Mouse (Mus musculus) mouse embryonic stem cell (cell line): ENCODE results near the gene Sec22c.

Experiments
- in situ Hi-C, 2 experiments: fragments of 300-500 bp; cut with MboI; formaldehyde crosslinking; loops; 1 replicate in 1 of 2; 3 replicates in 1 of 2; pipeline ENCODE4 v1.14.3; 2019 to 2020; ENCODE audit warnings: low sequenced_read_pairs in 2 of 2, low pct_unique_long_range_greater_than_20kb in 1 of 2, mixed read lengths in 1 of 2; ENCODE audit not compliant: unreplicated experiment in 1 of 2

Gene Sec22c

DNA sequence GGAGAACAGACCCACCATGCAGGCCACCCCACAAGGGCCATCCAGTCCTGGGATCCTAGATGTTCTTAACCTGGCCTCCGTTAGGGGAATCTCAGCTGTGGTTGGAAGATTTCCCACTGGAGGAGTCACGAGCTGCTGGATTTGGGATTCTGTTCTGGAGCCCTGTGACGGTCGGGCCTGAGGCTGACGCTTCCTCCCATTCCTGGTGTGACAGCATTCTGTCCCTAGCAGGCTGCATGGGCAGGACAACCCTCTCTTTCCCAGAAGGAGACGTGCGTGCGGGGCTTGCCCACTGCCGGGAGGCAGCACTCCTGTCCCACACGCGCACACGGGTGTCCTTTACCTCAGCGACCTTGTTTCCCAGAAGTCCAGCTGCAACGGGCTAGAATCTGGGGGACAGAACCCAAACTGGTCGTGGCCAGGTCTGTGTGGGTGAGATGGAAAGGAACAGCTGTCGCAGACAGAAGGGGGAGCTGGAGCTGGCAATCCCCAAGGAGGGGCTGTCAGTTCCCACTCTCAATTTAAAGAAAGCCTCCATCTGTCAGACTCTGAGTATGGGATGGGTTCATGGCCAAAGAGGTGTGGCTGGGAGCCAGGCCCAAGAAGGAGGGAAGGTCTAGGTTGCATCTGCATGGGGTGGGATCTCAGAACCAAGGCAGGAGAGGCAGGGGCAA is 38.2 kb downstream of the Sec22c start:
- in situ Hi-C loops = no loop called here

DNA sequence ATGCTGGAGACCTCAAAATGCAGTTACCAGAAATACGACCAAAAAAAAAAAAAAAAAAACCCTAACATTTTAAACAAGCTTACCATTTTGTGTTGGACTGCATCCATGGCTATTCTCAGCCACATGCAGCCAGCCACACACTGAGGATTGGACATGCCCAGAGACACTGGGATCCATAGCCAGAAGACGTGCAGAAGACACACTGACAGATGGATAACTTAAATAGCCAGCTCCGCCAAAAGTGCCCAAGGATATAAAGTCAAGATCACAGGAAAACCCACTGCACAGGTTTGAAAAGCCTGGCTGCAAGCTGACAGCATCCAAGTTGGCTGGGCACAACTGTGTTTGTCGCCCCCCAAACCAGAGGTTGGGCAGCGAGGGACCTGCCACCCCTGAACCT is 41.2 kb downstream of the Sec22c start:
- in situ Hi-C loops = no loop called here

DNA sequence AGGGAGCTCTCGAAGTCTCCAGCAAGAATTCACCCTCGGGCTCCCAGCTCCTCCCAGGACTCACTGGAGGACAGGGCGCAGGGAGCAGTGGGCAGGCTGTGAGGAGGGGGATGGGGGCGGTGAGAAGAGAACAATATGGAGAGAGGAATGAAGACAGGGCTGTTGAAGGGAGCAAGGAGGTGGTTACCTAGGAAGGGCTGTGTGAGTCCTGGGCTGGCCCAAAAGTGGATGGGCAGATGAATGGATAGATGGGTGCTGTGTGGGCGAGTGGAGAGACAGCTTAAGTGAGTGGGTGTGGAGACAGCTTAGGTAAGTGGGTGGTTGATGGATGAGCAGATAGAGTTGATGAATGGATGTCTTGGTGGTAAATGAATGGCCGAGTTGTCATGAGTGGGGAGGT is 41.8 kb downstream of the Sec22c start:
- in situ Hi-C loops = no loop called here

DNA sequence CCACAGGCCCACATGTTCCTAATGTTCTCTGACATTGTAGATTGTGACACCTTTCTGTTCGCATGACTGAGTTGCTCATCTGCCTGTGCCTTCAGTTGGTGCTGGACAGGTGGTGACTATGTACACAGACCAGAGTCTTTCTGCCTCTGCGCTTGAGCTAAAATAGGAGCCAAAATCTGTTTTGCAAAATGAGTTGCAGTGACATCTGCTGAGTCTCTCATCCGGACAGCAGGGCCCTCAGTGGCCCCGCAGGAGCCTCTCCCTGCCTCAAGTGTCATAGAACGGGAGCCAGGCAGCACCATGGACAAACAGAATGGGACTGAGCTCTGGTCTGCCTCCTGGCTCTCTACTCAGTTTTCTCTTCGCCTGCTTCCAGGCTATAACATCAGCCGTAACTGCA is 45.5 kb downstream of the Sec22c start:
- in situ Hi-C loops = no loop called here

DNA sequence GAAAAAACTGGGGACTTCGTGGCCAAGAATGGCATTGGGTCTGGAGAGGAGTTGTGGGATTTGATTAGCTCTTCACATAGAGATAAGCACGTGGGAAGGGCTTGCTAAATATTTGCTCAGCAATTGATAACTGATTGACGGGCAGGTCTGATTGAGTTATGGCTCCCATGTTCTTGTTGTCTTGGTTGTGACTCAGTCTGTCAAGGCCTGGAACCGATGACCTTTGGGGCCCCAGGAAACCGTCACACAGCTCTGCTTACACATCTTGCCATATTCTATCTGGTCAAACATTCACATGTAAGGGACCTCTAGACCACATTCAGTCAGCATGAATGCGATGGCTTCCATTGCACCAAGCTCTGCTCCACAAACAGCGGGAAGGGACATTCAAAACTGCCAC is 47.0 kb downstream of the Sec22c start:
- in situ Hi-C loops = no loop called here

DNA sequence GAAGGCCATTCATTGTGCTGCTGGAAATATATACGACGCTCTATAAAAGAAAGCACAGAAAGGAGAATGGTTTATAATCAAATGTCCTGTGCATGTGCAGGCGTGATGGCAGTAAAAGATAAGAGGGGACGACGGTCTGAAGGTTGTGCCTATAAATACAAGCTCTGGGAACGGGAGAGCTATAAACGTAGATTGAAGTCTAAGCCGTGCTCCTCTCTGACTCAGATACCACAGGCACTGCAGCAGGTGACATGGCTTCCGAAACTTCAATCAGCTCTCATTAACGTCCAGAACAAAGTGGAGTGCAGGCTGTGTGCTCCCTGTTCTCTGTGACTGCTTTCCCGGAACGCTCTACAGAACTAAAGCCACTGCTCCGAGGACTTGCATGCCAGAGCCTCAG is 48.1 kb downstream of the Sec22c start:
- in situ Hi-C loops = no loop called here

DNA sequence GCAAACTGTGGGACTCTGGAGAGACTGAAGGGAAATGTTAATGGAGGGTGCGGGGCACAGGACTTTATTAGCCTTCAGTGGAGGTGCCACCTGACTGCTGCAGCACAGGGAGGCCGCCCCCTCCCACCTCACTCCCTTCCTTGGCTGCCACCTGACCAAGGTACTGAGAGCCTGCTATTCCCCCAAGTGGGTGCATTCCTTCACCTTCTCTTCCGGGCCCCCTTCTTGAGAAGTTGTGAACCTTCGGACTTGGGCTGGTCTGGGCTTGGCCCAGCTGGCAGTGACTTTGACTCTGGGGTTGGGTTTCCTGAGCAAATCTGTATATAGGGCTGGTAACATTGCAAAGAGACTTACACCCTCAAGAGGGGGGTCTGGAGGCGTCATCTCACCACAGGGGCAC is 49.0 kb downstream of the Sec22c start:
- in situ Hi-C loops = no loop called here

DNA sequence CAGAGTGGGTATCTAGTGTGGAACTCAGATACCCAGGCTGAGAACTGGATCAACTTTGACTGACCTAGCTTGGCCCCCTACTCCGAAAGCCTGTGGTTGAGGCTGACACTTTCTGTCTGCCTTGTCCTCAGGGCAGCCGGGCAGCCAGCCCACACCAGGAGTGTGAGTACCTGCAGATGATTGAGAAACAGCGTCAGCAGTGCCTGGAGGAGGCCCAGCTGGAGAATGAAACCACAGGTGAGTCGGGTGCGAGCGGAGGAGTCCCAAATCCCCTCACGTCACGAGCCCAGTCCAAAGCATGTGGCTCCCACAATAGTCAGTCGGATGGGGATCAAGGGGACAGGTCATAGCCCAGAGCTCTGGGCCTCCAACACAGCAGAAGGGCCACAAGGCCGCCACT is 51.6 kb downstream of the Sec22c start:
- in situ Hi-C loops = no loop called here

DNA sequence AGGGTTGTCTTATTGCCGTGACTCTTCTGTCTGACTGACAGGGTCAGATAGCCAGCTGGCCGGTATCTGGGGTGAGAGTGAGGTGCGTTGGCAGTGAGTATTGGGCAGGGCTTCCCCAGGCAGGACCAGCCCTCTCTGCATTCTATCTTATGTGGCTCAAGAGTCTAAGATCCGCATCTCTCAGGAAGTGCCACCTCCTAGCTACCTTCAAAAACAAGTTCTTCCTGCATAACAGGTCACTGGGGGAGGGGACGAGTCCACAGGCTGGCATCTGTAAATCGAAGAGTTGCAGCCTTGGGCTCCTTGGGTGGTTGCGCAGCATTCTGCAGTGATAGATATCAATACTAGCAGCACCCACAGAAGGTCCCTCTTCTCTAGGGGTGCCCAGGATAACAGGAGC is 58.3 kb downstream of the Sec22c start:
- in situ Hi-C loops = no loop called here

DNA sequence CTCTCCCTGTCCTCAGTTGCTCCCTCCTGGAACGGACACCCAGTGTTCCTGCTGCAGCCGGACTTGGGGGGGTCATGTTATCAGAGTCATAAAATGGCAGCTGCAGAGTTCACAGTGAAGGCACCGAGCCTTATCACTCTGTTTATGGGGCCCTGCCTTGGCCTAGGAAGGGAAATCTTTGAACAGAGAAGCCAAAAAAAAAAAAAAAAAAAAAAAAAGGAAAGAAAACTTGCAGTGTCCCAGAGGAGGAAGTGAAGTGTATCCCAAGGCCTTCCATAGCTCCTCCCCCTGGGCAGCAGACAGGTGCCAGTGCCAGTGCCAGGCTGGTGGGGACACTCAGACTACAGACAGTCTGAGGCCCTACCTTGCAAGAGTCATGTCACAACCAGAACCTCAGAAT is 60.4 kb downstream of the Sec22c start:
- in situ Hi-C loops = no loop called here

DNA sequence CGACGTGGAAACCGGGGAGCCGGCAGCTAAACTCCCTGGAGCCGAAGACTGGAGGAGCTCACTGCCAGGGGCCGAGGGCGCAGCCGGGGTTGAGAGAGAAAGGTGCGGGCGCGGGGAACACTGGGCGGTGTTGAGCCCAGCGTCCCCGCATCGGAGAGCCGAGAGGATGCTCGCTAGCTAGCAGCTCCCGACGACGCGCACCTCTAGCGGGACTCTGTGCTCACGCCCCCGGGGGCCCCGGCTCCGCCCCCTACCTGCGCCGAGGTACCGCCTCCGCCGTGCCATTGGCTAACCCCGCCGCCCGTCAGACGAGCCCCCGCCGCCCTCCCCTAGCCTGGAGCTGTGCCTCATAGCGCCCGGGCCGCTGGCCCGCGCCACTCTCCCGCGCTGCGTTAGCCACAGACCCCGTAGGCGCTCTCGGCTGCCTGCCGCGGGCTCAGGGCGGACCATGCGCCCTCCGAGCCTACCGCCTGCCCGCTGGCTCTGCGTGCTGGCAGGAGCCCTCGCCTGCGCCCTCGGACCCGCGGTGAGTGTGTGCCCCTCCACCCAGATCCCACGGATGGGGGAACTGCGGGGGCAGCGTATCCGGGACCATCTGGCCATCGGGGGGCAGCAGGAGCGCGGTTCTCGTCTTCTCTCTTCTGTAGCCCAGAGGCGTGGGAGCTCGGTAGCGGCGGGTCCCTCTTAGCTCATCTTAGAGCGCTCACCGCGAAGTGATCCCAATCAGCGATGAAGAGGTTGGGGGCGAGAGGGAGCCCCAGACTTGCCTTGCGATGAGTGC is 62.7 kb downstream of the Sec22c start, which contains the start of gene Vipr1:
Gene Vipr1, plus strand, starts transcription at position 316 of the 781 bp plus-strand sequence.
- in situ Hi-C loops = no loop called here

DNA sequence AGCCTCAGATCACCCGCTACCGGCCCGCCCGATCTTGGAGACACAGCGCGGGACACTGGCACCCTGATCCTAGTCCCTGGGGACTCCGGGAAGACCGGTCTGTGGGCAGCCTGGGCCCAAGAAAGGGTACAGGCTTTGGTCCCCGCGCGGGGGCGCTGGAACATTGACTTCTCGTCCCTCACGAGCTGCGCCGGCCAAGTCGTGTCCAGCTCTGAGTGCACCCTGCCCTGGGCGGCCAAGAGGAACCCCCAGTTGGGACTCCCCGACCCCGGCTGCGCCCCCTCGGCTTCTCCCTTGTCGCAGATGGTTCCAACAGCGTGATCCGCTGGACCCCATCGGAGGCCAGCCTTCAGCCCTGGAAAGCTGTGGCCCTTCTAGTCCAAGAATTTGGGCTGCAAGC is 63.3 kb downstream of the Sec22c start, which contains the start of gene Lyzl4:
Gene Lyzl4, minus strand, starts transcription at position 96 of the 400 bp plus-strand sequence.
- in situ Hi-C loops = no loop called here

DNA sequence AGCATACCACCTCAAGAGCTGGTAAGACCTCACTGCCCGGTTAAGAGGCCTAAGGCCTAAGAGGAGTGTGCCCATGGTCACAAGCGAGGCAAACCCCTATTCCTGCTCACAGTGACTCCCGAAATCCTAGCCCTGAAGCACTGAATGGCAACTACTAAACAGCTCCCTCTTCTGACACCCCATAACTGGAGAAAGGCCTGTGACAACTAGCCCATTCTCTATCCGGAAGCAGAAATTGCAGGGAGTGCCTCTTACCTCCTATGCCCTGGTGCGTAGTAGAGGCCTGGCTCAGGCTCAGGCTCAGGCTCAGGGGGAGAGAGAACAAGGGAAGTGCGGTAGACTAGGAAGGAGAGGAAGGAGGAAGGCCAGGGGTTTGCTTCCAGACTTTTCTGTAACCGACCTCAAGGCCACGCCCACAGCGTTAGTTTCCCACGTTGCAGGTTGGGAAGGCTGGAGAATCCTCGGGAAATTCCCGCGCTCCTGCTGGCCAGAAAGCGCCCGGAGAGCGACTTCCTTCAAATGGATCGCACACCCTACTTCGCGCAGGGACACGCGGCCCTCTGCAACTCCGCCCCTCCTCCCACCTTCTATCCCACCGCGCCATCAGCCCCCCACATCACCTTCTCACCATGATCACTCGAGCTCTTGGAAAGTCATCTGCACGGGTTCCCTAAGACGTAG is 63.9 kb downstream of the Sec22c start:
- in situ Hi-C loops = no loop called here

DNA sequence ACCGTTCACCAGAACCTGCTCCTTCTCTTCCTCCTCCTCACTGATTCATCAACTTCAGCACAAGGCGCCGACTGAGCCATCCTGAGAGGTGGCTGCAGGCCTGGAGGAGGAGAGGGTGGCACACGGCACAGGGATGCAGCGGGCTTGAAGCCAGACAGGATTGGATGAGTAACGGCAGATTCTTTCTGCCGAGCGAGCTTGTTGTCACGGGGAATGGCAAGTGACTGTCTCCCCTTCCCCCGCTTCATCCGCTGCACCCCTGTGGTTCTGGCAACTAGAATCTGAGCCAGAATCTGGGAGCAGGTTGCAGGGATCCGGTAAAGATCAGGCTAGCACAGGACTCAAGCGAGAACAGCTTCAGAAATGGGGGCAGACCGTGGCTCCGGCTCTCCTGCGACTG is 65.5 kb downstream of the Sec22c start:
- in situ Hi-C loops = no loop called here

DNA sequence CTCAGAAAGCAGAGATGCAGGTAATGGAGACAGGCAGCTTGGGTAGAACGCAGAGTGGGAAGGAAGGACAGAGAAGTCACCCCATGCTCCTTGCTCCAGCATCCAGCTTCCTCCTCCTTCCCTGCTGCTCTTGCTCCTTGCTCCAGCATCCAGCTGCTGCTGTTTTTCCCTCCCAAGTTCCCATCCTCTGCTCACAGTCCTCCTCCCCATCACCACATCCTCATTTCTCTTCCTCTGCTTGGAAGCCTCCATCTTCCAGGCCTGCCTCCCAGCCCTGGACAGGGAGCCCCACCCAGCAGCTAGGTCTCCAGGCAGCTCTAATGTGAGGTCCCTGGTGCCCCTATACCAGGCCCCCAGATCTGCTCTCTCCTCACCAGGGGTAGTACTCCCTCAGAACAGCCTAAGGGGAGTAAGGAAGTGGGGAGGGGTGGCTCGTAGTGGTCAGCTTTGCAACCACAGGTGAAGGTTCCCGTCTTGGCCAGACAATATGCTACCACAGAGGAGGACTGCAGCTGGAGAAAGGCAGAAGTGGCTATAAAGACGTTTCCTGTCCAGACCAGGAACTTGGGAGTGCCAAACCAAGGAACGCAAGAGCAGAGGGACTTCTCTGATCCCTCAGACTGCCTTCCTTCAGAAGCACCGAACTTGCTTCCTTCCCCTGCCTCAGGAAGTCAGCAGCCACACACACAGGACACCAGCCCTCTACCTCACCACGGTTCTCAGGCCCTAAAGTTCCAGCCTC is 69.3 kb downstream of the Sec22c start:
- in situ Hi-C loops = no loop called here

DNA sequence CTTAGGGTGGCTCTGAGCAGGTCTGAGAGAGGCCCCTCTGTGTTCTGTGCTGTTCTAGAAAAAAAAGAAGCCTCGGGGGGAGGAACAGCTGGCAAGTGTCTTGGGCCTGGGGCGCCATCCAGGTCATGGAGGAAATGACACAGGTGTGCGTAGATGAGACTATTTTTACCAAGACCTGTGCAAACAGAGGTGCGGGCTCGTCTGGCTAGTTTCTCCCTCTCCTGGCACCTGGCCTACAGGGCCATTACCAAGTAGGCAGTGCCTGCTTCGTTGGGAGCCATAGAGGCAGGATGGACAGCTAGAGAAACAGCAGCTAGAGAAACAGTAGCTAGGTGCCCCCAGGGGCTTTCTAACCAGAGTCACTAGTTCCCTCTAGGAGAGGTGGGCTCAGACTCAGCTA is 72.0 kb downstream of the Sec22c start:
- in situ Hi-C loops = no loop called here

DNA sequence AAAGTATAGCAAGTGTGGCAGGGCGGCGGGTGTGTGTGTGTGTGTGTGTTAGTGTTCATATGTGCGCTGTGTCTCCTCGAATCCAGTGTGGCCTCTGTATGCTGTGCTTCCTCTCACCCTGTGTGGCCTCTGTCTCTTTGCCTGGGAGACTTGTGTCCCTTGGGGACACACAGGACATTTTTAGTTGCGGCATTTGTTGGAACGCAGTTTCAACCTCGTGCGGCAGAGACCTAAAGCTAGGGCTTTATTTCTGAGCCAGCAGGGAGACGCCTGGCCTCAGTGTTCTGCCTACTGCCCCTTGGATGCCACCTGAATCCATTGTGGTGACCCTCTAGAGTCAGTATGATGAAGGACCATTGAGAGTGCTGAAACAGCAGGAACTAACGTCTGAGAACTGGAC is 72.4 kb downstream of the Sec22c start:
- in situ Hi-C loops = no loop called here

DNA sequence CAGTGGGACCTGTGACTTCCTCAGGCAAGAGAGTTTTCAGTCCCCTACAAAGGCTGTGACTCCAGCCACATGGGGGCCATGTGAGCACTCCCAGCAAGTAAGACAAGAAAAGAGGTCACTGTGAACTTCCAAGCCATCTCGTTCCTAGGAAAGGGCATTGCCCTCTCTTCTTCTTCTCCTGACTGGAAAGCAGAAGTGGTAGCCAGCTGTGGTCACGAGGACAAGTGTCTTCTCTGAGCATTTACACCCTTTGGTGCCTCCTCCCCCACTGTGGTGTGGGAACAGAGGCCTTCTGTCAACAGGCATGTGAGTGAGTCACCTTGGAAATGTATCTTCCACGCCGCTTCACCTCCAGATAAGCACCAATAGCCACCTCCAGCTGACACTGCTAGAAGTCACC is 73.3 kb downstream of the Sec22c start:
- in situ Hi-C loops = no loop called here

DNA sequence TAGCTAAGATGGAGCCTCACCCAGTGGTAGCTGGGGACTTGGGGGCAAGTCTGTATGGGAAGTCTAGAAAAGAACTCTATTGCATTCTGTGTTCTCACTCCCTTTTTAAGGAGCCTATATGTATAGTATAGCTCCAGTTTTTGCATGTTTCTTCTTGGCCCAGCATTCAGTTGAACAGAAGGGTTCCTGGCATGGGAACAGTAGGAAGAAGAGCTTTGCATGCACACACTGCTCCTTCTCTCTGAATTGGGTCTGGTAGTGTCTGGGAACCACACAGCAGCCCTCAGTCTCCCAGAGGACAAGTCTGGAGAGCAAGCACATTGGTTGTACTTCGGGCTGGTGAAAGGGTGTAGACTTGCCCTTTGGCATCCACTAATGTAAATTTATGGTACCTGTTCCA is 74.7 kb downstream of the Sec22c start:
- in situ Hi-C loops = no loop called here
